Mouse (Mus musculus): ENCODE measurements at regions not wholly inside any gene's neighbourhood (a gene's known extent, or its start where the extent isn't known, plus 50 kb on each side); places are given as distances from the start of the nearest gene placed in this dataset.

DNA sequence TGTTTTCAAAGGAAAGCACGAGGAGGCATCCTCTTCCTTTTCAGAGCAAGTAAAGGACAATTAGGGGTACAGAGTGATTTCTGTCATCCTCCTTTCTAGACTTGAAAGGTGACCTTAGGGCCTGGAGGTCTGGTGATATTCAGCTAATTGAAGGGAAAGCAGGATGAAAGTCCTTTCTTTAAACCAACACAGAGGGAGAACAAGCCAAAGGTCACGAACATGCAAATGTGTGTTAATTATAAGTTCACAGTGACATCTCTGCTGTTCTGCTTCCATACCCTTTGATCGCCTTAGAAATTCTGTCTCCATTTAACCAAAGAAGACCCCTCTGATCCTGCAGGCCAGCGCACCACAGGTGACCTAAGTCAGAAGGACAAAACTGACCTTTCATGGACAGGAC is 2126.3 kb upstream of the Lrrc6 start:
- DNase-seq: no peak

DNA sequence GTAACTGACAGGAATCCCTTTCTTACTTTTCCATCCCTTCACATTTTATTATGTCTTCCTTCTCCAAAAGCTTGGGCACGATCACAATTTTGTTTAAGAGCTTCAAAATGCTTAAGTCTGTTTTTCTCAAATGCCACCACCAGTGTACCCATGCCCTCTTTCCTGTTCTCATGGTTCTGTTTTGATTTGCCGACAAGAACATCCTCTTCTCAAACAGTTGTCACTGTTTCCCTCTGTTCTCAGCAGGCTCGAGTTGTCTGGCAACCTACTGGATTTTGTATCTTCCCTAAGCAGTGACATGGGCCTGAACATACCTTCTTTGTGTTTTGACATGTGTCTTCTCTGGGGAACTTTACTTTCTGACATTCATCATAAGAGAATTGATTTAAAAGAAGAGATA is 2124.1 kb upstream of the Lrrc6 start:
- no peak for DNase-seq

DNA sequence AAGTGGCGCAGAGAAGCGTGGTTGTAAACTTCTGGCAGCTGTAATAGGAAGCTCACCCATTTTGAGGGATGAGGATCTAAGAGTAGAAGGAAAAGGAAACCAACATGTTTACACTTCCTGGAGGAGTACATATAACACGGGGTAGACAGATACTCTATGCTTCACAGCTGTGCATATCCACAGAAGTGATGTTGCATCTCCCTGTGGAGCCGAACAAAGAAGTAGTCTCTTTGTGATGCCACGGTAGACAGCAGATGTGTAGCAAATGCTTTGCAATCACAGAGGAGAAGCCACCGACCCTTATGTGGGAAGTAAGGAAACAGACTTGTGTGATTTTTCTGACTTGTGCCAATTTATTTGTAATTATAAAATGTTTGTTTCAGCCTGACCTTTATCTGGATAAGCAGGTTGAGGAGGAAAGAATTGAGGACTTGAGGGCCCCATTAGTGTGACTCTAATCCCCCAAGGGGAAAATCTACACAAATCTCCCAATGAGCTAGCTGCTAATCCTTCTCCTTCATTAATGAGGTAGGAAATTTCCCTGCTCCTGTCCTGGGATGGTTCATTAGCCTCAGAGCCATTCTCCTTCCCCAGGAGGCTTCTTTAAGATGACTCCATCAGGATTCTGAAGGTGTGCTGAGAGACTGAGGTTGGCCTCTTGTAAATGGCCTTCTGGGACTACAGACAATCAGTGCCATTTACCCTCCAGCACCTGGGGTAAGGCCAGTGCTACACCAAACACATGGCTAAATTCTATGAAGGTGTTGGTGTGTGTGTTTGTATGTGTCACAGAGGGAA is 2119.9 kb upstream of the Lrrc6 start:
- no peak for DNase-seq

DNA sequence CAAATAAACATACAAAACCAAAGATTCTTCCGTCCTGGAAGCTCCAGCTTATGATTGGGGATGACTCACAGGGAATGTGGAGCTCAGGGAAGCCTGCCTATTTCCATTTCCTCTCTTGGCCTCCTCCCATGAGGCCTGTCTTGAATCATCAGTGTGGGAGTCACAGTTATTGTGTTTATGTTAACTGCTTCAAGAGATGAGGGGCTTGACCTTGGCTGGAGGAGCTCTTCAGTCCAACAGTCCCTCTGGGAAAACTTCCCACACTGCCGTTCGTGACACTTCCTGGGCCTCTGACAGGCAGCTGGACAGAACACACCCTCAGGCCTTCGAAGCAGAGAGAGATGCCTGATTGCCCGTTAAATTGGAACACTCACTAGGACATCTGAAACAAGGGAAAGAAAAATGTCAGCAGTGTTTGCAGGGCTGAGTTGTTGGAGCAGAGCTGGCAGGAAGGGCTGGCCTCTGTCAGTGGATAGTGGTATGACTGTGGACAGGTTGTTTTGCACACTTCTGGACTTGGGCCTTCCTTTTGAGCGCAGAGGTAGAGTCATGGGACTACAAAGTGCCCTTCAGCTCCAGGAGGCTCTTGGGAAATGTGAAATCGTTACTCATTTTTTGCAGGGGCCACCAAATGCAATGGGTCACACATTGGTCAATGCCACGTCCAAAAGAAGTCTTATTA is 2105.5 kb upstream of the Lrrc6 start:
- DNase-seq: peak; percentile 27

DNA sequence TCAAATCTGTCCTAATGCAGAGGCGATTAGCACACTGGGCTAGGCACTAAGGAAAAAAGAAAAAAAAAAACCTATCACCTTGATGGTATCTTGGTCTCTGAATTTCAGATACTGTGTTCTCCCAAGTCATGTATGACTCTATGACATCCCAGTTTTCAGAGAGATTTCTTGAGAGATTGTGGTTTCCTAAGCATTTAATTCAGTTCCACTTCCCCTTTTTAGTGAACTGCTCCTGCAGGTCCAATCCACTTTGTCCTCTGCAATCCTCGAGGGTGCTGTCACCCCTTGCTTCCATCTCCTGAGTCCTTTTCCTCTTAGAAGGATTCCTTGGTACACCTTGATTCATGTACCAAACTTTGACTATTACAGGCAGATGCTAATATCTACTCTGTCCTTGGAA is 2104.8 kb upstream of the Lrrc6 start:
- no peak for DNase-seq

DNA sequence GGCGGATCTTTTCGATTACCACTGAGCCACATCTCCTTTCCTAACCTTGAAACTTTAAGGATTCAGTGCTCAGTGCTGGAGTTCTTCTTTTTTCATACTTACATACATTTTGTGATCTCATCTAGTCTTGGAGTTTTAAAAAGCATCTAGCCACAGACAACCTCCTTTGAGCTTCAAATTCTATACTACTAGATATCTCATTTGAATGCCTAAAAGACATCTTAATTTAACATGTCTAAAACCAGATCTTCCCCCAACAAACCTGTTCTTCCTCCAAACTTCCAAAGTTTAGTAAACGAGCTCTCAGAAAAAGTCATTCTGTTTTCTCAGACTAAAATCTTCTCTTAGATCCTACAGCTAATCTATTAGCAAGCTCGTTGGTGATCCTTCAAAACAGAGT is 2081.5 kb upstream of the Lrrc6 start:
- DNase-seq: no peak

DNA sequence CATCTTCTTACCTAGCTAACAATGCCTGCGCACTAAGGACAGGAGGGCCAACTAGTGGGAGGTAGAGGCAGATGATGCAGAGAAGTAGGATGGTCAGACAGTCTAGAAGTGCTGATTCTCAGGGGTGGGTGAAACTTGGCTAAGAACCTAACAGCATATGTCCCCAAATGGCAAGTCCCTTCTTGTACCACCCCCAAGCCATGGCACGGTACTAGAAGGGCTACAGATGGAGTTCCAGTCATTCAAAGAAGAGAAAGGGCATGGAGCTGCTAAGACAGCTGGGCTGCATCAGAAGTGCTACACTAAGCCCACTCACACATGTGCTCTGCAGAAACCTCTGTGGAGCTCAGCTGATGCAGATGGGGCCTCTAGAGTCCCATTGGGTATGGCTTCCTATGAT is 2078.8 kb upstream of the Lrrc6 start:
- no peak for DNase-seq

DNA sequence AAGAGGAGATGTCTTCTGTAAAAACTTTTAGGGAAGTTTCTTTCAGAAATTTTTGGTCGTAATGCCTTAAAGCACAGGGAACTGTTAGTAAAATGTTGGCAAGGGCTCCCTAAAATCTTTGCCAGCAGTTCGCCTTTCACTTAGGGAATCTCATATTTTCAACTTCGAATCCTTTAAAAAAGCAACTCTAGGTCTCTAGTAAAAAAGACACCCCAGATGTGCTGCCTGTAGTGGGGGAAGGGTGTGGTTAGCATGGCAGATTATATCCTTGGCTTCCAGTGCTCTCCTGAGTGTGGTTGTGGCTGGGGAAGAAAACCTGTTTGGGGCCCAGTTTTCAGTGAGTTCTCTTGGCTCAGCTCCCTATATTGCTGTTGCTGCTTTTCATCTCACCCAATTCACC is 2059.9 kb upstream of the Lrrc6 start:
- no peak for DNase-seq

DNA sequence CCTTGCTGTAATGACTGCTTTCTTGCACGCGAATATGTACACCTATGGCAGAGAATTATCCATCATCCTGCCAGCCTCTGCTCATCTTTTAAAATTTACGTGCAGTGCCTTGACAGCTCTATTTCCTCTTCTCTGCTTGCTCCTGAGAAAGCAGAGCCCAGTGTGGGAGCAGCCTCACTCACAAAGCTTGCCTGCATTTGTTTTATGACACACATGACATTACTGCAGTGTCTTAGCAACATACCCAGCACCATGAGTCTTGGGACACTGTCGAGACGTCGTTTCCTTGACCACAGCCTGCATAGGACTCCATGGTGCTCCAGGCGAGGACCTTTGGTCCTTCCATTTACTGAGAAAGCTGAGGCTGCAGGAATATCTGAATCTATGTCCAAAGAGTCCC is 2055.4 kb upstream of the Lrrc6 start:
- DNase-seq: no peak

DNA sequence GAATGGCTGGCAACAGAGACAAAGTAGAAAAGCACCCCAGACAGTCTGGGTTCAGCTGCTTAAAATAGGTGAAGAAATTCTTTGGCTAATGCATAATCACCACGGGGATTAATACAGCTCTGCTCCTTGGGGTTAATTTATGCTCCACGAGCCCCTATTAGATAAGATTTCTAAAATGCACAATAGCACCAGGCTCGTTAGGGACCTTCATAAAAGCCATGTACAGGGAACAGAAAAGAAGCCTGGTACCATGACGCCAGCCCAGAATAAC is 2035.3 kb upstream of the Lrrc6 start:
- DNase-seq: no peak

DNA sequence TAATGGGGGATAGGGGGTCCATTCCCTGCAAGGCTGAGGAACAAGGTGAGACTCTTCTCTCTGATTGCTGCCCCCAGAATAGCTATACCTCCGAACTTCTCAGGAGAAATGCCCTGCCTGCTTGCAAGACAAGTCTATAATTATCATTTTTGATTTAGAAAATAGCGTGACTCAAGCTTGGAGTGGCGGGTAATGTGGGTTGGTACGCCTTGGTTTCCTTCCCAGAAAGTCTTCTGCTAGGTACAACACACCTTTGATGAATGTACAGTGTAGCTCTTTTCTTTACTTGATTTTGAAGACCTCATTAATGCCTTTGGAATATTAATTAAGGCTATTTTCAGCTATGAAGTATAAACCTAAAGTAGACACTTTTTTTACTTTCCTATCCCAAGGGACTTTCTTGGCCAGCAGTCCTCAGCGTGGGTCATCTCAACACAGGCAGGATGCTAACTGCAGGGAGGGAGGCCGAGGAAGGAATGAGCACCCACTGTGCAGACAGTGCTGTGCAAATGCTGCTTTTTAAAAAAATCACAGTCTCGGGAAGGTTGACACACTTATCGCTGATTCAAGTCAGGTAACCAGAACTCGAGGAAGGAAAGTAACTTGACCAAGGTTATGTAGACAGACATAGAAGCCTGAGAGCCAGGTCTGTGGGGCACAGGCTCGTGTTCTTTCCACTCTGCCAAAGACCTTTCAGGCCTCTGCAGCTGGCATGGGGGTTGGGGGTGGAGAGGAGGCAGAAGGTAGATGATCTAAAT is 2034.8 kb upstream of the Lrrc6 start:
- no peak for DNase-seq

DNA sequence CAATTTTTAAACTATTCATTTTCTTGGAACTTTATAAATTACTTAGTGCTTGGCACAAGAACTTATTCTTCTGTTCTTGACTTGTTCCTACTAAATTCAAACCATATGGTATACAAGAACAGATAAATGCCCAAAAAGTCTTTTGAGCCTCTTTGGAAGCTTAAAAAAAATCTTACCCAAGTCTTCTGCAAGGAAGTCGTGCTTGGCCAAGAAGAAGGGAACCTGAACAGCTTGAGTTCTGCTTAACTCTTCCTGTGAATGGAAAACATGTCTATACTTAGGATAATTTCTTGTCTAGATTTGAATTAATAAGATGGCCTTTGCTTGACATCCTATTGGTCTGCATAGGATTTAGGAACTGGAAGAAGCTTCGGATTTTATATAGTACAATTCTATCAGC is 2020.0 kb upstream of the Lrrc6 start:
- no peak for DNase-seq

DNA sequence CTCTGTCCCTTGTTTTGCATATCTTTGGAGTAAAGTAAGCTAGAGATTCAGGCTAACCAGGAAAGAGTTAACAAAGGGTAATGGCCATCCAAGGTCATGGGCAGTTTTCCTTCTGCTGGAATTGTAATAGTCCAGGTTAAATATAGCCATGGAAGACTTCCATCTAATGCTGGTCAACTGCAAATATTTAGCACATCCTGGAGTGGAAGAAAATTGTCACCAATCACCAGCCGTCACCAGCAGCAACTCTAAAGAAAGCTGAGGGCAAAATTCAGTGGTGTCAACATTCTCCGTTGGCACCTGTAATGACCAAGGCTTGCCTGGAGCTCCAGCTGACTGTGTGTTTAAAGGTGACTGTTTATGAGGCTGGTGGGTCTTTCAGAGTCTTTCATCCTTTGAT is 2011.7 kb upstream of the Lrrc6 start:
- no peak for DNase-seq

DNA sequence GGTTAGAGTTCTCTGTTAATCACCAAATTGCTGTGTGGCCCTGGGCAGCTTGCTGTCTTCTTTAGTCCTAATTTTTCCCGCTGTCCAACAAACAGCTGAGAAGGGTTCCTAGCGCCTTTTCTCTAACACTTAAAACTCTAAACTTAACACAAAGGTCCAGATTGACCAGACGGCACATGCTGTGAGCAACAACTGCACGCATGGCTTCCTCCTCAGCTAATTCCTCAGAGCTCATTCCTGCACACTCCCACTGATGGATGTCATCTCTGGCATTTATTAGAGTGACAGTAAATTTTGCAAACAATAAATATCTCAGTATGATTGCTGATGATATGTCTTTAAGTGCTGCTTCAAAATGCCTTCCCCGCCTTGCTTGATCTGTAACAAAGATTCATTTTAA is 2007.5 kb upstream of the Lrrc6 start:
- no peak for DNase-seq

DNA sequence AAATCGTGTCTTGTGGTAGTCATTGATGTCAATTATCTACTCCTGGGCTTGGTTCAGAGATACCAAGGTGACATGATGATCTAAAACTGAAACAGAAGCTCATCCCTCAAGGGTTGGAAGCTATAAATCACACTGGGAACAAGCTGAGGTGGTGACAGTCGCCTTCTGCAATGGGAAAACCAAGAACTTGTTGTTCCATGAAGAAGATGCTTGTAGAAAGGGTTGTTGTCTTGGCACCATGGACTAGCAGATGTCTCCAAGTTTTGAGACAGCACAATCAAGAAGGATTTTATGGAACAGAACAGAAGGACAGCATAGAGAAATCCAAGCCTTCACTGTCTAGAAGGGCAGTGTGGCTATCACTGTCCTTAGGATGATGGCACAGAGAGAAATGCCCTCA is 2005.4 kb upstream of the Lrrc6 start:
- no peak for DNase-seq

DNA sequence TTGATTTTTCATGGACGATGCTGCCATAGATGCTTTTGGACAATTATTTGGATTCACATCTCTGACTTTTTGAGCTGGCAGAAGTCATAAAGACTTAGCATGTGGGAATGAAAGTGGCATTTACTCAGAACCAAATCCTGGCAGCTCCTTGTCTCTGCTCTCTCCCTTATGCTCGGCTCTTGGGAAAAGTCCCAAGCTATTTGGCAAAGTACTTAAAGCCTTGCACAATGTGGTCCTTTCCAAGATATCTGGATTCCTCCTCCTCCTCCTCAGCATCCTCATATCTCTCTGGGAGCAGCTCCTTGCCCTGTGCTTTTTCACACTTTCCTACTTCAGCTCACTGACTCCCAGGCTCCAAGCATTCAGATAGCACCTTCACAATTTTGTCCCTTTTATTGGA is 1995.7 kb upstream of the Lrrc6 start:
- no peak for DNase-seq

DNA sequence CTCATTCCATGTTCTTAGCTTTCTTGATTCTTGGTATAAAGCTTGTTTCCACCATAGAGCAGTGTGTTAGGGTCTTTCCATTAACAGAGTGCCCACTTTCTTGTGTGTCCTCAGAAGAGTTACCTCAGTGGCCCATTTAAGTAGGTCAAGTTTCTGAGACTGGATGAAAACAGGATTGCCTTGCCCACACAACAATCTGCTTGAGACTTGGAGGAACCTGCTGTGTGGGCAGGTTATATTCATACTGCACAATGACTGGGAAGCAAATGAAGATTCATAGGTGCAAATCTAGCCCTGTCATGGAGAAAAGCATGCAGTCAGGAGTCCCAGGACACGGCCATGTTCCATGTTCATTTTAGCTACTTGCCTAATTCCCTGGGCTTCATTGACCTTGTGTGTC is 1984.1 kb upstream of the Lrrc6 start:
- DNase-seq: no peak

DNA sequence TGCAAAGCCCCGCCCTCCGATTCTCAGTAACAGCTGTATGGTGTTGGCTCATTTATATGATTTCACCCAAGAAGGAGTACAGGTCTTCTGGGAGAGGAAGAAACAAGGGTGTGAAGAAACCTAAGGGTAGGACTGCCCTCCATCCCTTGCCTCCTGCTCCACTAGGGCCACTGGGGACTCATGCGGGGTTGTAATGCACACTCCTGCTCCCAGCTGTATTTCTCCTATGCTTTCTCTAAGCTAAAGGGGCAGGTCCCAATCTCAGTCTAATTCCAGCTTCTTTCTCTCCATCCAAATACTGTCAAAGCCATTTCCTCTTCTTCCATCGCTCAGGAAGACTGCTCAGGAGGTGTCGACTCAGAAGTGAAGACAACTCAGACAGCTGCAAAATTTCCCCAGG is 1977.0 kb upstream of the Lrrc6 start:
- no peak for DNase-seq

DNA sequence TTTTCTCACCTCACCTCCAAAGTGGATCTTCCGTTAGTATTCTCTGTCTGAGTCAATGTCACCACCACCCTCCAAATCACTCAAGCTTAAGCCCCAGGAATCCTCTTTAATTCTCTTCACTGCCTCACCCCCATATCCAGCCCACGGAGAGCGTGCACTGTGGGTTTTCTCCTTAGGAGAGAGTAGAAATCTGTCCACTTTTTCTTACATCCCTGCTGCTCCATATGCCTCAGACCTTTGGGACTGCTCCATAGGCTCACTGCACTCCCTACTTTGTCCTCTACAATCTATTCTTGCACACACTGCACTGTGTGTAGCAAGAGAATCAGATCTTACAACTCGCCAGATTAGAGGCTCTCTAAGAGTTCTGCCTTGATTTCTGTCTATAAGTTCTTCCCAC is 1971.2 kb upstream of the Lrrc6 start:
- no peak for DNase-seq

DNA sequence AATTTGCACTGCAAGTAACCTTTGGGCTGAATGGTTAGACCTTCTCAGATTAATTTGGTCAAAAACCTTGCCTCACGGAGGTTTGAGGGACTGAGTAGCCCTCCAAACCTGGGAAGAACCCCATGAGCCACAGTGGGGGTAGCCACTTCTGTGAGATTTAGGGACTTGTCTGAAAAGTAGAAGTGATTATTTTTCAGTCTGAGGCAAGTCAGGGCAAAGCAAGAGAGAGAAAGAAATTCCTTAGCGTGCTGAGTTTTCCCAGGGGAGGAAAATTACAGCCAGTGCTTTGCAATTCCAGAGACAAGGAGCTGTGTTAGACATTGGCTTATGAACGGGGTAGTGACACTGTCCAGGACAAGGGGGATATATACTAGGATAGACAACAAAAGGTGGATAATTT is 1962.1 kb upstream of the Lrrc6 start:
- DNase-seq: no peak

DNA sequence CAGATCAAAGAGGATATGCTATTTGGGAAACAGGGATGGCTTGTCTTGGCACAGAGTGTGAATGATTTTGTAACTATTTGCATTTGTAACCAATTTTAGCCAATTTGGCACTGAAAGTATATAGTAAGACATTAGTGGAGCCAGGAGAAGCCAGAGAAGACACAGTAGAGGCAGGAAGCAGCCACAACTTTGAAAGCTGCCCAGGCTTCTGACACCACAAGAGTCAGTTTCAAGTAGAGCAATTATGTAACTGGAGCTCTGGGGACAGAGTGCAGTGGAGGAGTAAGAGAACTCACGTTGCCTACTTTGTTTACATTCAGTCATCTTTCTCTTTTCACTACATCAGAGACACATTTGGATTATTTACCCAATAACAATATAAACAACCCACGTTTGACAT is 1956.5 kb upstream of the Lrrc6 start:
- no peak for DNase-seq

DNA sequence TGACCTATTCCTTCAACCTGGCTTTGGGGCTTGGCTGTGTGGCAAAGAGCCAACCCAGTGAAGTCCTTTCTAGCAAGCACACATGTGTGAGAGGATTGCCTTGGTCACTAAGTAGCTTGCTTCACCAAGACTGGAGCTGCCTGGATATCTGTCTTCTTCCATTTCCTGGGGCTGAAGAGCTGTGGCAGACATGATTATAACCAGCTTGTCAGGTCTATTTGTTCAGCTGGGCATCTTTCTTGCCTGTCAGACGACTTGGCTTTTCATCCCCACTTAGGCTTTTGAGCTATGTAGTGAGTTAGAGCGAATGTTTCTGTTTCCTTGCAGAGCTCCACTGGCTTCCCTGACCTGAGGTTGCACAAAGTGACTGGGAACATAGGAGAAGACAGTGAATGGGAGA is 1951.3 kb upstream of the Lrrc6 start:
- no peak for DNase-seq

DNA sequence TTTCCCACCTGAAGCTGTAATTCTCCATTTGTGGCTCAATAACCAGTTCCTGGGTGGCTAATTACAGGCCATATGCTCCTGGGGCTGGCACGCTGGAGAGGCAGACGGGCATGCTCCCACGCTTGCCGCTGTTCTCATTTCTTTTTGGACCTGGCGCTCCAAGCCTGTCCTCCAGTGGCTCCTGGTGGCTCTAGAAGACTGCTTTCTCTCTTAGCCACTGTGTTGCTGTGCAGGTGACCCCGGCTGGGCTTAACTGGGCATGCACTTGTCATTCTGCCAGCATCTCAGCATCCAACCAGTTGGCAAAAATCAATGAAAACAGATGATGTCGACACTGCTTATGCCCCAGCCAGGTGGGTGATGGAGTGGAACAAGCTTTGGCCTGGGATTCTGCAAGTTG is 1944.6 kb upstream of the Lrrc6 start:
- no peak for DNase-seq

DNA sequence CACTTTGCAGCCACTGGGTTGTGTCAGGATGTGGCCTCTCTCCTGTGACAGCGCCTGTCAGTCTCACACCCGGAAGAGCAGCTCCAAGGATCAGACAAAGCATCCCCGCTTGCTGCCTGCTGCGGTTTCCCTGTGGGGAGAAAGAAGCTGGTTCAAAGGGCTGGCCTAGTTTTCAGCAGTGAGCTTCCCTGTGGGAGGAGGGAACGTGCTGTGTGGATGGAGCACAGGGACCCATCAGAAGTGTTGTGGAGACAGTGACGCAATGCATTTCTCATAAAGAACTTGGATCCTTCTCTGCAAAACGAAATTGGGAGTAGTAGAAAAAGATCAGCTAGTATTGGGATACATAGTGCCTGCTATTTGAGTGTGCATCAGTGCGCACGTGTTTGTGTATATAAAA is 1939.9 kb upstream of the Lrrc6 start:
- no peak for DNase-seq

DNA sequence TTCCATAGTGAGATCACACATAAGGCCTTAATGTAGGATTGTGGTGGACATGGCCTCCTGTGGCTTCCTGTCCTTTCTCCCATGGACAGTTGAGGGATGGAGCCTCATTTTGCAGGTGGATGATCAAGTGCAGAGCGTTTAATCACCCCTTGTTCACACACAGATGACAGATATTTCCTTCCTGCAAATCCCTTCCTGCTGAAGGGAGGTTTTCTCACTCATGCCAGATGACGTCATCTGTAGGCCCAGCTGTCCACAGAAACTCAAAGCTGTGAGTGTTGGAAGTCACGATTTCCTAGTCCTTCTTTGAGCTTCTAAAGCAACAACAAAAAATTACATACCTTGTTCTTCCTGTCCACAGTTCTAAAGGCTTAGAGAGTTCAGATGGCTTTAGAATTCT is 1935.3 kb upstream of the Lrrc6 start:
- DNase-seq: no peak
